Mouse (Mus musculus) liver, adult 2 months (tissue): ENCODE measurements at regions not wholly inside any gene's neighbourhood (a gene's known extent, or its start where the extent isn't known, plus 50 kb on each side); places are given as distances from the start of the nearest gene placed in this dataset.

Source experiments
- CTCF ChIP-seq: fragments of 200-500 bp; IDR thresholded peaks from 2 replicates; pipeline ENCODE4 v1.5.1; 2011; ENCODE audit warnings: low read depth, low read length, control low read depth
- POLR2A ChIP-seq: fragments of 200-500 bp; IDR thresholded peaks from 2 replicates; pipeline ENCODE4 v1.6.1; 2011; ENCODE audit warnings: low read length, control low read depth; ENCODE audit not compliant: insufficient read depth; ENCODE audit errors: extremely low read depth

DNA sequence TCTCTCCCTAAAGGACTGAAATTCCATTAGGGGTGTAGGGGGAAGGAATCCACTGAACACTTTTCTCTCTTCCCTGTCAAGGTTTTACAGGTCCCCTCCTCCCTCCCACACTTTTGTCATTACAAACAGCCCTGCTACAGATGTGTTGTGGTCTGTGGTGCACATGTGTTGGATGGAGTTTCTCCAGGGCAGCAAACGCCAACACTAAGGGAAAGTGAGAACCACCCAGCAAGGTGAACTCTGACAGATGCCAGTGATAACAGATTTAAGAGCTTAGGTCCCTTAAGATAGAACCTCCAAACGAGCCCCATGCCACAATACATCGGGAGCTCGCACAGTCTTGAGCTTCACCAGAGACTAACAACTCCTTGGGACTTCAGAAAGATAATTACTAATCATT is 122.1 kb downstream of the Nedd1 start:
- no peak for TF ChIP-seq POLR2A
- no peak for TF ChIP-seq CTCF
